21 mouse cellular contexts compared by ENCODE assay signal in the genomic region with DNA sequence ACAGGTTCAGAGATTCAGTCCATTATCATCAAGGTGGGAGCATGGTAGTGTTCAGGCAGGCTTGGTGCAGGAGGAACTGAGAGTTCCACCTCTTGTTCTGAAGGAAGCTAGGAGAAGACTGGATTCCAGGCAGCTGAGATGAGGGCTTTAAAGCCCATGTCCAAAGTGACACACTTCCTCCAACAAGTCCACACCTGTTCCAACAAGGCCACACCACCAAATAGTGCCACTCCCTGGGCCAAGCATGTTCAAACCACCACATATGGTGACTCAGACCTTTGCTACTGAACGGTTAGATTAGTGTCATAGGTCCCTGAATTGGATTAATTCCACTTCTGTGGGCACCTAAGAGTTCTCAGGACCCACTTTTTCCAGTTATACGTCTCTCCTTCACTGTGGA. TPM values are rescaled to one million over a fixed set of nuclear protein-coding genes. Genes with fewer than 3 reads are reported as not detected.
A peak's percentile ranks its signal among the peaks of the same experiment; 100 is the strongest.
DNase-seq lines count a peak whose midpoint lies in the region; TF ChIP-seq lines count a peak whose summit lies in the region.
"Had no signal": no experiment of that assay in that cellular context is flagged by ENCODE, and none has a peak within 500 bp of the region (broad histone marks: within the 10 kb centered on the region; RNA-seq: fewer than 3 reads in every experiment).

No protein-coding gene starts in this region.

- H3K36me3 ChIP-seq in kidney, adult 2 months (ENCODE audit: control insufficient read depth, insufficient read depth, low read length): no peaks in the 10 kb centered on the region
- H3K36me3 ChIP-seq in testis, adult 2 months (ENCODE audit: control insufficient read depth, insufficient read depth, low read length): no peaks in the 10 kb centered on the region
- no peaks in the 10 kb centered on the region for H3K36me3 ChIP-seq in small intestine, adult 2 months (ENCODE audit: control insufficient read depth, insufficient read depth, low read length)
- H3K36me3 ChIP-seq: forebrain, embryonic 10.5 days; G1E; hindbrain, embryonic 10.5 days; hindbrain, embryonic 13.5 days had no signal

- 69% methylated on average over 2 of the region's 2 CpGs for WGBS in kidney, adult 2 months
- WGBS in small intestine, adult 2 months: 63% methylated on average over 2 of the region's 2 CpGs

- TF ChIP-seq CTCF in kidney, adult 2 months (conservative IDR thresholded peaks at IDR 0.05; ENCODE audit: insufficient read depth, insufficient read length, low read depth, low read length): no peak
- no peak for TF ChIP-seq CTCF in testis, adult 2 months (IDR thresholded peaks at IDR 0.05; ENCODE audit: control insufficient read depth, insufficient read depth, insufficient replicate concordance, low read depth, low read length)
- no peak for TF ChIP-seq CTCF in small intestine, adult 2 months (IDR thresholded peaks at IDR 0.05; ENCODE audit: extremely low read depth, insufficient read length, insufficient replicate concordance, low read depth, low read length)

- no peak for DNase-seq in kidney, adult 2 months
- no peak for DNase-seq in kidney, postnatal 25 days
- no peak for DNase-seq in testis, postnatal 14 days (ENCODE audit: low spot score)
- DNase-seq in right cerebral cortex, adult 2 months (ENCODE audit: low spot score in 2 of 2): no peak
- no peak for DNase-seq in urinary bladder, adult 2 months (ENCODE audit: low spot score)
- DNase-seq: B cell, adult 2 months; cerebellum, adult 18-20 months; cerebellum, adult 9-10 months; cerebellum, postnatal 14 days; gastrocnemius, postnatal 10 days; gastrocnemius, postnatal 36 days; heart, postnatal 36 days had no signal

- H3K27ac ChIP-seq in kidney, adult 2 months (ENCODE audit: insufficient read depth, low read depth, low read length): peak overlapping the region; percentile 96
- H3K27ac ChIP-seq in testis, adult 2 months (ENCODE audit: control insufficient read depth, insufficient read depth, low read depth, low read length): no peak overlapping the region
- peak overlapping the region; percentile 93 for H3K27ac ChIP-seq in small intestine, adult 2 months (ENCODE audit: insufficient read depth, low read depth, low read length)
- H3K27ac ChIP-seq: forebrain, embryonic 10.5 days; forebrain, embryonic 13.5 days; hindbrain, embryonic 10.5 days; hindbrain, embryonic 13.5 days had no signal

- peaks cover 21% of the 10 kb centered on the region for H3K4me1 ChIP-seq in kidney, adult 2 months (ENCODE audit: control insufficient read depth, insufficient read depth, low read length)
- H3K4me1 ChIP-seq in testis, adult 2 months (ENCODE audit: control insufficient read depth, insufficient read depth, low read length): no peaks in the 10 kb centered on the region
- peaks cover 6% of the 10 kb centered on the region; the same call in 1 of the 2 replicates for H3K4me1 ChIP-seq in small intestine, adult 2 months (ENCODE audit: control insufficient read depth, insufficient read depth, insufficient read length, low read length)
- H3K4me1 ChIP-seq: forebrain, embryonic 10.5 days; forebrain, embryonic 13.5 days; hindbrain, embryonic 10.5 days; hindbrain, embryonic 13.5 days had no signal

- no peaks in the 10 kb centered on the region for H3K27me3 ChIP-seq in kidney, adult 2 months (replicated peaks; ENCODE audit: control insufficient read depth, insufficient read depth, low read length)
- no peaks in the 10 kb centered on the region for H3K27me3 ChIP-seq in testis, adult 2 months (ENCODE audit: control insufficient read depth, insufficient read depth, low read length)
- no peaks in the 10 kb centered on the region for H3K27me3 ChIP-seq in small intestine, adult 2 months (ENCODE audit: control insufficient read depth, insufficient read depth, low read length)
- H3K27me3 ChIP-seq: CH12.LX; forebrain, embryonic 13.5 days; hindbrain, embryonic 13.5 days; Patski had no signal

- no peak for TF ChIP-seq POLR2A in kidney, adult 2 months (IDR thresholded peaks at IDR 0.05; ENCODE audit: low read depth, low read length)
- TF ChIP-seq POLR2A in testis, adult 2 months (IDR thresholded peaks at IDR 0.05; ENCODE audit: control insufficient read depth, low read depth, low read length): no peak
- no peak for TF ChIP-seq POLR2A in small intestine, adult 2 months (IDR thresholded peaks at IDR 0.05; ENCODE audit: low read depth, low read length)

- no peak overlapping the region for H3K4me3 ChIP-seq in kidney, adult 2 months (ENCODE audit: insufficient read depth, low read depth, low read length)
- peak overlapping the region; percentile 1; the same call in 1 of the 2 replicates for H3K4me3 ChIP-seq in testis, adult 2 months (ENCODE audit: control insufficient read depth, low read depth, low read length)
- H3K4me3 ChIP-seq in small intestine, adult 2 months (ENCODE audit: low read depth, low read length): no peak overlapping the region
- H3K4me3 ChIP-seq: forebrain, embryonic 10.5 days; forebrain, embryonic 13.5 days; hindbrain, embryonic 10.5 days; hindbrain, embryonic 13.5 days had no signal

RNA-seq across cellular contexts. Expression of a gene that starts 22.1 kb away (rescaled TPM):
- 16.9 and 17.4 TPM in 2 replicates for polyA plus RNA-seq in kidney, adult 2 months (2012; rRNA removed)
- 16.4 and 19.2 TPM in 2 replicates for polyA plus RNA-seq in testis, adult 2 months (2012; rRNA removed)
- 13.4 and 21.8 TPM in 2 replicates for polyA plus RNA-seq in small intestine, adult 2 months (2012; rRNA removed)
- polyA plus RNA-seq in urinary bladder, adult 2 months (2012; rRNA removed): 15.1 and 16.7 TPM in 2 replicates

RNA-seq across cellular contexts. Expression of a gene that starts 23.8 kb away (rescaled TPM):
- 64.0 and 93.1 TPM in 2 replicates for polyA plus RNA-seq in kidney, adult 2 months (2012; rRNA removed)
- polyA plus RNA-seq in testis, adult 2 months (2012; rRNA removed): 40.7 and 52.0 TPM in 2 replicates
- 16.7 and 32.0 TPM in 2 replicates for polyA plus RNA-seq in small intestine, adult 2 months (2012; rRNA removed)
- polyA plus RNA-seq in urinary bladder, adult 2 months (2012; rRNA removed): 105 and 113 TPM in 2 replicates
